Mouse (Mus musculus) ES-Bruce4 (cell line): ENCODE data around the gene Gsk3b. TPM values are rescaled to one million over a fixed set of nuclear protein-coding genes. Genes with fewer than 3 reads are reported as not detected.
A peak's percentile ranks its signal among the peaks of the same experiment; 100 is the strongest.

Source experiments
- H3K27ac ChIP-seq: 2 replicates; pipeline ENCODE4 v1.5.1; 2012; ENCODE audit warnings: low read length, inconsistent platforms; ENCODE audit not compliant: insufficient read depth
- H3K27me3 ChIP-seq: 2 replicates; pipeline ENCODE4 v1.6.1; 2012; ENCODE audit warnings: mild to moderate bottlenecking, low read length, inconsistent platforms; ENCODE audit not compliant: control insufficient read depth, poor library complexity, insufficient read depth, severe bottlenecking
- H3K36me3 ChIP-seq: 2 replicates; pipeline ENCODE4 v1.6.1; 2012; ENCODE audit warnings: inconsistent platforms, mild to moderate bottlenecking, low read length, moderate library complexity; ENCODE audit not compliant: control insufficient read depth, poor library complexity, insufficient read depth, severe bottlenecking
- H3K4me1 ChIP-seq: one replicate; pipeline ENCODE4 v1.8.1; 2011; ENCODE audit warnings: low read length; ENCODE audit not compliant: control insufficient read depth, insufficient read depth
- H3K4me3 ChIP-seq: 2 replicates; pipeline ENCODE4 v1.5.1; 2011; ENCODE audit warnings: low read depth, mild to moderate bottlenecking, low read length
- H3K9ac ChIP-seq: 2 replicates; pipeline ENCODE4 v1.6.1; 2012; ENCODE audit warnings: low read depth, mild to moderate bottlenecking, inconsistent platforms; ENCODE audit not compliant: poor library complexity, severe bottlenecking
- H3K9me3 ChIP-seq: replicated peaks from 2 replicates; pipeline ENCODE4 v1.6.1; 2012; ENCODE audit warnings: mild to moderate bottlenecking, low read length, inconsistent platforms; ENCODE audit not compliant: control insufficient read depth, poor library complexity, insufficient read depth, severe bottlenecking
- CTCF ChIP-seq: IDR thresholded peaks from one replicate; pipeline ENCODE4 v1.8.1; 2011; ENCODE audit warnings: low read depth, low read length
- EP300 ChIP-seq: IDR thresholded peaks from 2 replicates; pipeline ENCODE4 v1.6.1; 2011; ENCODE audit warnings: low read depth, low read length; ENCODE audit not compliant: insufficient read depth
- POLR2A ChIP-seq: IDR thresholded peaks from one replicate; pipeline ENCODE4 v1.8.1; 2011; ENCODE audit warnings: low read length; ENCODE audit not compliant: insufficient read depth
- polyA plus RNA-seq: library from polyadenylated mRNA; stranded (reverse); fragments of >200 nt; gene quantifications from 2 replicates; pipeline ENCODE4 v1.2.4, GENCODE M21; 2011; ENCODE audit warnings: low read depth; ENCODE audit not compliant: missing spikeins, insufficient read depth, insufficient read length

Gsk3b gene
- polyA plus RNA-seq, 1 experiment: 51.6 TPM

GRCm38 (mm10) chr16:38131041-38131440 is 42.2 kb downstream of the Gsk3b start:
- no peaks in the 10 kb centered on the region for H3K9me3 ChIP-seq
- H3K27ac ChIP-seq: no peak overlapping the region
- H3K4me1 ChIP-seq: peaks cover 6% of the 10 kb centered on the region
- no peak overlapping the region for H3K9ac ChIP-seq
- no peaks in the 10 kb centered on the region for H3K36me3 ChIP-seq
- no peaks in the 10 kb centered on the region for H3K27me3 ChIP-seq
- TF ChIP-seq EP300: no peak
- no peak for TF ChIP-seq POLR2A
- no peak for TF ChIP-seq CTCF
- no peak overlapping the region for H3K4me3 ChIP-seq

- no peaks in the 10 kb centered on the region for H3K36me3 ChIP-seq
- peaks cover 9% of the 10 kb centered on the region for H3K4me1 ChIP-seq
- H3K9ac ChIP-seq: no peak overlapping the region
- no peak for TF ChIP-seq EP300
- no peak for TF ChIP-seq POLR2A
- no peak for TF ChIP-seq CTCF
- no peaks in the 10 kb centered on the region for H3K9me3 ChIP-seq
- no peaks in the 10 kb centered on the region for H3K27me3 ChIP-seq
- H3K4me3 ChIP-seq: no peak overlapping the region
- 0 out of 2 replicates have a peak overlapping the region, but pooled peaks have one; percentile 13 for H3K27ac ChIP-seq
Observed at GRCm38 (mm10) chr16:38131756-38132155, 43.0 kb downstream of the Gsk3b start.

GRCm38 (mm10) chr16:38132210-38132609 is 43.4 kb downstream of the Gsk3b start:
- no peak overlapping the region for H3K4me3 ChIP-seq
- TF ChIP-seq EP300 (no peak), CTCF (no peak), POLR2A (no peak)
- H3K9ac ChIP-seq: no peak overlapping the region
- H3K9me3 ChIP-seq: no peaks in the 10 kb centered on the region
- peaks cover 9% of the 10 kb centered on the region for H3K4me1 ChIP-seq
- H3K36me3 ChIP-seq: no peaks in the 10 kb centered on the region
- H3K27me3 ChIP-seq: no peaks in the 10 kb centered on the region
- no peak overlapping the region for H3K27ac ChIP-seq

- Histone ChIP-seq H3K27me3 (no peaks in the 10 kb centered on the region), H3K9ac (no peak overlapping the region), H3K9me3 (no peaks in the 10 kb centered on the region), H3K4me3 (no peak overlapping the region), H3K36me3 (no peaks in the 10 kb centered on the region), H3K4me1 (peaks cover 5% of the 10 kb centered on the region), H3K27ac (no peak overlapping the region)
- TF ChIP-seq CTCF (peak; percentile 87), POLR2A (no peak)
Observed at GRCm38 (mm10) chr16:38137296-38137695, 48.5 kb downstream of the Gsk3b start.

GRCm38 (mm10) chr16:38144898-38145297 is 56.1 kb downstream of the Gsk3b start:
- Histone ChIP-seq H3K36me3 (no peaks in the 10 kb centered on the region; the same call in 1 of the 2 replicates), H3K27me3 (no peaks in the 10 kb centered on the region), H3K9ac (no peak overlapping the region), H3K4me1 (no peaks in the 10 kb centered on the region), H3K4me3 (no peak overlapping the region), H3K9me3 (no peaks in the 10 kb centered on the region), H3K27ac (no peak overlapping the region)
- no peak for TF ChIP-seq EP300
- TF ChIP-seq CTCF: no peak
- no peak for TF ChIP-seq POLR2A

- Histone ChIP-seq H3K4me3 (no peak overlapping the region), H3K27me3 (no peaks in the 10 kb centered on the region), H3K9ac (no peak overlapping the region), H3K27ac (no peak overlapping the region; the same call in 1 of the 2 replicates), H3K4me1 (no peaks in the 10 kb centered on the region), H3K9me3 (no peaks in the 10 kb centered on the region), H3K36me3 (no peaks in the 10 kb centered on the region)
- TF ChIP-seq EP300 (no peak), POLR2A (no peak), CTCF (no peak)
Observed at GRCm38 (mm10) chr16:38150555-38150954, 61.8 kb downstream of the Gsk3b start.
